Mouse (Mus musculus) gastrocnemius, postnatal 14 days (tissue): ENCODE measurements at regions not wholly inside any gene's neighbourhood (a gene's known extent, or its start where the extent isn't known, plus 50 kb on each side); places are given as distances from the start of the nearest gene placed in this dataset.

ENCODE experiments used
- DNase-seq: peaks from one replicate; pipeline ENCODE4 v3.0.0; 2021; ENCODE audit warnings: mixed read lengths
- intact Hi-C: fragments of 180-260 bp; cut with DNase I; formaldehyde crosslinking; loops from one replicate; pipeline ENCODE4 v1.15.1; 2025; ENCODE audit warnings: low total_unique reads

DNA sequence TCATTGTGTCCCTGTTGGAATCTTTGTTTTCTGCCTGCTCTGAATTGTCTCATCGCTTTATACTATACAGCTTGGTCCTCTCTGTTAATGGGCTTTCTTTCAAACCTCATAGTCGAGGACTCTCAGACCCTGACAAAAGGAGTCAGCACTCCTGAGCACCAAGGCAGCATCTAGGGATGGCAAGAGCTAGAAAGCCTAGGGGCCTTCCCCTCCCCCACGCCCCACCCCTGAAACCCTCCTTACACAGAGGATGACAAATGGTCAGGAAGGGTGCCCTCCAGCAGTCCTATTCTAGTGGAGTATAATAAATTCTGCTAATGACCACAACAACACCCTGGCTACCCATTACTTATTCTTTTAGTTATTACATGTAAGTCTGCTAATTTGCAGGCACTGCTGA, 74.4 kb downstream of the Tbx19 start:
- no peak for DNase-seq
- intact Hi-C loops: no loop called here

DNA sequence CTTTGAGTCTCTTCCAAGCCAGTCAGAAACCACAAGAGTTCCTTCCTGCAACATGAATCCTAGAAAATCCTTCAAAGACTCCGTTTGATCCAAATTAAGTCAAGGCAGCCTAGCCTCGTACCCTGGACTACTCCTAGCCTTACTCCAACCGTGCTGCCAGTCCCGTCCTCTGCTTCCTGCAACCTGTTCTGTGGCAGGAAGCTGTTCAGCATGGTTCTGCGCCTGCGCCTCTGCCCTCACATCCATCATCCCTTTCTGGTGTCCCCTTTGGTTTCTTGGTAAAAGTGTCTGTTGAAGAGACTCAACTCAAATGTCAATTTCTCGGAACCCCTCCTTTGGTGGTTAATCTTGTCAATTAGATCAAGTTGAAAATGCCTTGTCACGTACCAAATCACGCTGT, 75.8 kb downstream of the Tbx19 start:
- DNase-seq: no peak
- intact Hi-C loops: no loop called here

DNA sequence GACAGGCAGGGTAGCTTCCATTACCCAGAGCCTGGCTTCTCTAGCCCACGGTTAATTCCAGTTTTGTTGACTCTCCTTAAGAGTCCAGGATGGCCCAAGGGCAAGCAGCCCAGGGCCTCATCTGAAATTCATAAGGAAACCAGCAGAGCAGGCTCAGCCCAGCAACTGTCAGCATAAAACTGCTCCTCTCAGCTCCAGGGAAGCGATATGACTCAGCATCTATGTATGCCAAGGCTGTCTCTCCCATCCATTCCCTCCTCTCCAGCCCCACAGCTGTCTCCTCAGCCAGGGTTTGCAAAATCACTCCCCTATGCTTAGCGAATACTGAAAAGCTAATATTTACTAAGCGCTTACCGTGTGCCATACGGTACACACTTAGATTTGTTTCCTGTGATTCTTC, 76.4 kb downstream of the Tbx19 start:
- peak; percentile 66 for DNase-seq
- intact Hi-C loops: no loop called here

DNA sequence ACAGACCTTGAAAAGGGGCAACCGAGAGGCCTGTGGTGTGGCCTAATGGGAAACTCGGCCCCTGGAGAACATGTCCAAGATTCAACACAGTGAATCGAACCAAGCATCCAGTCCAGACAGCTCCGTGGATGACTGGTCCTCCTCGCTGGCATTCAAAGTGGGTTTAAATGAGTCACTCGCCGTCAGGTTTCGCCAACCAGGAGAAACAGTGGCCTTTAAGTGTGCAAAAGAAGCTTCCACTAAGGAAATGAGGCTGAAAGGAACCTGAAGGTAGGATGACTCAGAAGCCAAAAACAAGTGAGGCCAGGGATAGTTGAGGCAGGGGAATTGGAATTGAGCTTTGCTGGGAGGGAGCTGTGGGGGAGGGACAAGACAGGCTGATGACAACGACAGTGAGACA, 80.2 kb downstream of the Tbx19 start:
- DNase-seq: no peak
- intact Hi-C loops: no loop called here

DNA sequence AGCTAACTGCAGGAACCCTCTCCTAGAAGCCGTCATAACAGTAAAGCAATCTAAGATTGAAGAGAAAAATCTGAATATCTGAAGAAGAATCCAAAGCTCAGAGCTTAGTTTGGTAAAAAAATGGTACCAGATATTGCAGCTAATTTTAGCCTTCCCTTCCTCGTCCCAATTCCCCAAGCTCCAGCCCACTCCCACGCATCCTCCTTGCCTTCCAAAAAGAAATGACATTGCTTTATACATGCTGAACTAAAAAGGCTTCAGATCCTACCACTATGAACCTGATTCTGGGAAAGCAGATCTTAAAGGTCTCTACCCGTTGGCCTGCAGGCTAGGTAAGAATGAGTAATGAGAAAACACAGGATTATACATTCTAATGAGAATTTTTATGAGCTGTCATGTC, 83.3 kb downstream of the Tbx19 start:
- intact Hi-C loops: no loop called here
- no peak for DNase-seq

DNA sequence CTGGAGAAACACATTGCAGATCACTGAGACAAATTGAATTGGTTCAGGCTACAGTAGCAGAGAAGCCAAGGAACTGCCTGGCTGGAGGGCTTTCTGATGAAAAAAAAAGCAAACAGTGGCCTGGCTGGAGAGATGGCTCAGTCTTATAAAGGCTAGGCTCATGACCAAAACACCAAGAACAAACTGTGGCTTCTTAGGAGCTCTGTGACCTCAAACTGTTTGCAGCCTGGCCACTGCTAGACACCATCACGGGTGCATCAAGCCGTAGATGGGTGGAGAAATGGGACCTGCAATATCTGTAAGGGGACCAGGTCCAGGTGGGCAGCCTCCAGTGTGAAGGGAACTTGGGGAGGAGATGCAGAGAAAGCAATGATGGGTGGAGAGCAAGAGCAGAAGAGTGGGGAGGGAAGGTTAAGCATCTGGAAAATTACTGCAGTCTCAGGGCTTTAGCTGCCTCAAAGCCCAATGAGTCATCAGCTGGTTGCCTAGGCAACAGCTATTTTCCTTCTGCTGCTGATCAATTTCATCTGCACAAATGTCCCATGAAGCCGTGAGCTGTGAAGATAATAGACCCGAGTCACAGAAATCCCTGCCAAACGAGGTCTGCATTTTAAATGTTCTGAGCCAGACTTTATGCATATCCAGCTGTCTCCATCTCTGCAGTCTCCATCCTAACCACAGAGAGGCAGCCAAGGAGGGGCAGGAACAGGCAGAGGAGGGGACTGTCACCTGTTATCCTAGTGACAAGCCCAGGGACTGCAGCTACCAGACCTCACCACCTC, 85.1 kb downstream of the Tbx19 start:
- DNase-seq: peak; percentile 49
- intact Hi-C loops: no loop called here

DNA sequence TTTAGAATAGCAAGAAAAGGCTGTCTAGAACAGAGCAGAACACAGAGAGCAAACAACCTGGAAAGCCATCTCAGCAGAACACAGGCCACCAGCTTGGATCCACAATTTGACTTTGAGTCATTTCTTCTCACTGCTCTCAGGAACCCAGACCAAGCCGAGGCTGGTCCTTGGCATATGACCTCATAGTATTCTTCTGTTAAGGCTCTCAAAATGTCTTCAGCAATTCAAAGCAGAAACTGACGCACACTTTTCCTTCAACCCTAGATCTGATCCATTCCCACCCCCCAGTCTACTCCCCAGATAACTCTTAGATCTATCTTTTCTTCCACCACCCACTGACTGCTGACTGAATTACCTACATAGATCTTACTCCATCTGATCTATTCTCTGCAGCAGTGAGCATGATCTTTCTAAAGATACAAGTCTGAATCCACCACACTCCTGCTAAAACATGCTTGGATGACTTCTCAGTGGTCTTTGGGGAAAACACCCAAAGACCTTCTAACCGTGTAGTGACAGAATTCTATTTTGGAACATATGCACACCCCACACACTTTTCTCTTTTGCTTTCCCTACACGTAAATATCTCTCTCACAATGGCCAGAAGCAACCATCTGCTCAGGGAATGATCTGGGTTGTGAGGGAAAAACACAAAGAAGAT, 88.6 kb downstream of the Tbx19 start:
- DNase-seq: no peak
- intact Hi-C loops: no loop called here

DNA sequence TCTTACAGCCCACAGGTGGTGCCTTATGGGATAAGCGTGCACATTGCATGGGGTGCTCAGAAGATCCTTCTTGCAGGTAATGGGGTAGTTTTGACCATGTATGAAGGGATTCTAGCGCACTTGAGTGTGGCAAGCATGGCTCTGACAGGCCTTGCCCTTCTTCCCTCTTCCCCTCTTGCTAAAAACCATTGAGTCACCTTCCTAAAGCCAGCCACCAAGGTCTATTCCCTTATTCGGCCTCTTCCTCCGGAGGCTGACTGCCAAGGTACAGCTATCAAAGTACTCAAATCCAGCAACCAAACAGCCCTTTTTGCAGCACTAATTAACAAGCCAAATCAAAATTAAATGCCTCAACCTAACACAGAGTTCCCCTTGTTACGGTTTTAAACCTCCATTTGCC, 95.6 kb downstream of the Tbx19 start:
- intact Hi-C loops: no loop called here
- DNase-seq: no peak

DNA sequence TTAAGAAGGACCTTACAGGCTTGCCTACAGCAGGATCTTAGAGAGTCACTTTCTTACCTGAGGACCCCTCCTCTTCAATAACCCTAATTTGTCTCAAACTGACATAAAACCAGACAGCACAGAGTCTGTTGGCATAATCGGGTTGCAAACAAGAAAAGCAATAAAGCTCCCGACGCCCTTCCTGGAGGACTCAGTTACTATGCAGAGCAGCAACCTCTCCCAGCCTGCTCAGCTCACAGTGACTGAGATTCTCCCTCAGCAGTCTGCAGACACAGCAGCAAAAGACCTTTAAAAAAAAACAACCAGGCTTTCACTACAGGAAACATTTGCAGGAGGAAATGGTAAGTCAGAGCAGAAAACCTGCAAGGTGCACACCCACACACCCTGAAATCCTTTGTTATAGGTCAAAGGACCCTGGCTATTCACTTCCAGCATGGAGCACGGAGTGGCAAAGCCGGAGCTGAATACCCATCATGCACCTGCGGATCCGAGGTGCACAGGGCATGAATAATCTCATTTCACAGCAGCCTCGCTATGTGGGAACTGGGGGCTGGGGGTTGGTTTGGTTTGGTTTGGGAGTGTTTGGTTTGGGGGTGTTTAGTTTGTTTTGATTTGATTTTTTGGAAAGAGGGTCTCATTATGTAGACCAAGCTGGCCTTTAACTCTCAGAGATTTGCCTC, 97.6 kb downstream of the Tbx19 start:
- intact Hi-C loops: no loop called here
- DNase-seq: no peak

DNA sequence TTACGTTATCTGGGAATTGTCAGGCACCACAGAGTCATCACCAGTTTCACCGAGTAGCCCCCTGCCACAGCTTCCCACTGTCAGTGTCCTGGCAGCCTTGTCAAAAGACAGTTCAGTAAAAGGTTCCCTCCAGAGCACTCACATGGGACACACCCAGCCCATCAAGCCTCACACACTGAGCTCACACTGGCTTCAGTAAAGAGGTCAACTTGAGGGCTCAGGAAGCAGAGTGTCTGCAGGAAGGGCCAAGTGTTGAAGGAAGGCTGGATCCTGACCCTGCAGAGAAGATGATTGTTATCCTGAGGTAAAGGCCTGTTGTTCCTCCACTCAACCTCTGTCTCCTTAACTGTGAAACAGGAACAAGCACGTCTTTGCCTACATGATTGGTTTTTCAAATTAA, 99.2 kb downstream of the Tbx19 start:
- intact Hi-C loops: no loop called here
- no peak for DNase-seq

DNA sequence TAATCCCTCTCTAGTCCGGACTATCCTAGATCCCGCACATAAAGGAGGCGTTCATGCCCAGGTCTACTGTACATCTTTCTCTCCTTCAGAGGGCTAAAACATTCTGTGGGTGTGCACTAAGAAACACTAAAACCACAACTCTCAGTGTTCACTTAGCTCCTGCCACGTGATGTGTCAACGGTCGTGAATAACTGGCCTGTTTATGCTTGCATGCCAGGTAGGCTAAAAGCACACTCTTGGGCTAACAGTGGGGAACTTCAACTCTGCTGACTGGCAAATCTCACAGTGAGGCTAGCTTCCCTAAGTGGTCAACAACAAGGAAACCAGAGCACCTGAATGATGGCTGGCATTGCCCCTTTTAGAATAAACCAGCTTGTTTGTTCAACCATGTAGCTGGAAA, 106.3 kb downstream of the Tbx19 start:
- DNase-seq: no peak
- intact Hi-C loops: no loop called here

DNA sequence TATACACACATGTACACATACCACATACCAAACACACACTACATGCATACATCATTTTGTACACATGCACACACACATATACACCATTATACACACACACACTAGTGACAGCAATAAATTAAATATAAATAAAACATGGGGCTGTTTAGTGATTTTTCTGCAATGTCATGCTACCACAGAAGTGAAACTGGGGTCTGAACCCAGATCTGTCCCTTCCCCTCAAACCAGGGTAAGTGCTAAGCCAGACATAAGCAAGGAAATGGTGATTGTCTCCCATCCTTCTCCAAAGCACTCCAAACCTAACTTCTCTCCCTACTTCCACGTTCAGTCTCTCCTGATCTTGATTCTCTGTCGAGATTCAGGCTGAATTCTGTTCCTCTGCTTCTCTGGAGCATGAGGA, 109.3 kb downstream of the Tbx19 start:
- DNase-seq: no peak
- intact Hi-C loops: no loop called here

DNA sequence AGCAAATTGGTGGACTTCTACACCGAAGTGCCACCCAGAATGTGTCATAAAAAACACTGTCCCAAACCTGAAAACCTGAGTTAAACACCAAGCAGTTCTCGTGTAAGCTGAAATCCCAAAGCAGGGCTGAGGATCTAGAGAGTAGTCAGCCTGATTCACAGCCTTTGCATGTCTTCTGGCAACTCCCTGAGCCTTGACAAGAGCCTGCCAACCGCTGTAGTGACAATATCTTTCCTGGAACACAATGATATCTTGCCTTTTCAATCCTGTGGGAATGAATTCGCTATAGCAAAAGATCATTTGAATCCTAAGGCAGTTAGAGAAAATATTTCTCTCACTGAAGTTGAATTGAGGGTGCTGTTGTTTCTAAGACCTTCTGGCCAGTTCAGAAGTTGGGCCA, 110.4 kb downstream of the Tbx19 start:
- DNase-seq: no peak
- intact Hi-C loops: no loop called here

DNA sequence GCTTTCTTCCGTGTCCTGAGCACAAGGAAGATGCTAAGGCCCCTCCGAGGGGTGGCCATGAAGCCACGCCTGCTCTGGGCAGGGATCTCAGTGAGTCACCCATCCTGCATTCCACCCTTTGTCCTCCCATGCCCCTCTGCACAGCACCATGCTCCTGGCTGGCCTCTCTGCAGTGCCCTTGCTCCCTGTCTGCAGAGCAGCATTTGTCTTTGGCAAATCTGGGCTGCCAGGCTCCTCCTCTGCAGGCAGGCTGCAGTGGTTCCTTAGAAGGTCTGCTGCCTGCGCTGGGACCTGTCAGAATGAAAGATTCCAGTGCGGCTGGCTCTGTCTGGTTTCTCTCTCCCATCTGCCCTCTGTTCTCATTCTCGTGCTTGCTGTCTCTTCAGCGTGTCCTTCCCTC, 111.3 kb upstream of the Xcl1 start:
- intact Hi-C loops: loop anchor here (10.0 kb wide), 1 partner anchor 682 kb away; no protein-coding TSS in a partner anchor

DNA sequence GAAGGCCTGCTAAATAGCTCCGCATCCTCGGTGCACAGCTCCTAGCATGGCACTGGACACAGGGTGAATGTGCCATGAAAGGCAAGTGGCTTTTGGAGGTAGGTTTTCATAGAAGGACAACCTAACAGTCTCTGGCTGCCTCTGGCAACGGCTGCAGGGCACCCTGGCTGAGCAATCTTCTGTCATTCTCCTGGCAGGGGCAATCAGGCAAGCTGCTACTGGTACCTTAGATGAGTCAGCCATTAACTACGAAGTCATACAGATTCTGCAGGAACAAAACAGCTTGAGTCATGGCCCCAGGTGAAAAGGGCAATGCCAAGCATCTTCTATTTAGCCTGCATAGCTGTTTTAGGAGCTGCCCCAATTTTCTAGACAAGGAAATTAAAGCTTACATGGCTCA, 110.7 kb upstream of the Xcl1 start:
- intact Hi-C loops: loop anchor here (10.0 kb wide), 1 partner anchor 681 kb away; no protein-coding TSS in a partner anchor

More for the DNA sequence above, 111.3 kb upstream of the Xcl1 start:
- DNase-seq: peak; percentile 49

DNA sequence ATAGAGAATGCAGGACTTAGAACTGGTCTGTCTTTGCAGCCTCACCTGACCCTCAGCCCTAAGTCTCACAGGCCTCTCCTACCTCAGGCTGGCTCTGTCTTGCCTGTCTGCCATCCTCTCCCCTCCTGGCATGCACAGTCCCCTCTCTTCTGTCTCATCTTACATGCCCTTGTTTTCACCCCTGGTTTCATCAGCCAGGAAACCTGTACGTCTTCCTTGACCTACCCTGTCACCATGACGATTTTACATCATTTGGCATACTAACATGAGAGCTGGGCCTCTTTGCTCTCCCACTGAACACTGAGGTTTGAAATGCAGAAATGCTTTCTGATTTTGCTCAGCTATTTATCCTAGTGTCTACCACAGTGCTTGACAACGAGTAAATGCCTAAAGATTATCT, 108.0 kb upstream of the Xcl1 start:
- DNase-seq: no peak
- intact Hi-C loops: loop anchor here (10.0 kb wide), 1 partner anchor 679 kb away; no protein-coding TSS in a partner anchor

More for the DNA sequence above, 110.7 kb upstream of the Xcl1 start:
- no peak for DNase-seq

DNA sequence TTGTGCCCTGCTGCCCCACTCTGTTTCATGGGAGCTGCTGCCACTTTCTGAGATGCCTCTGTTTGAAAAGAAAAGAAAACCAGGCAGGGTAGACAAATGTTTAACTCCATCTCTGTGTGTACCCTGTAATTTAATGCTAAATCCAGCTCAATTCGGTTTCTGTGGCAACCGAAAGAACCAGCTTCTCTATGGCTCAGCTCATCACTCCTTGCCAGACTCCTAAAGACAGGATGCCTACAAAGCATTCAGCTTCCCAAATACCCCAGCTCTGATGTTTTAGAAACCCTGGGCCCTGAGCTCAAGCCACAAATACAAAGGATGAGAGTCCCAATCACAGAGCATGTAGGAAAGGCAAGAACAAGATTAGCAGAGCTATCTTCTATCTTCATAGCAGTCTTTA, 106.8 kb upstream of the Xcl1 start:
- DNase-seq: no peak
- intact Hi-C loops: loop anchor here (10.0 kb wide), 1 partner anchor 677 kb away; no protein-coding TSS in a partner anchor

DNA sequence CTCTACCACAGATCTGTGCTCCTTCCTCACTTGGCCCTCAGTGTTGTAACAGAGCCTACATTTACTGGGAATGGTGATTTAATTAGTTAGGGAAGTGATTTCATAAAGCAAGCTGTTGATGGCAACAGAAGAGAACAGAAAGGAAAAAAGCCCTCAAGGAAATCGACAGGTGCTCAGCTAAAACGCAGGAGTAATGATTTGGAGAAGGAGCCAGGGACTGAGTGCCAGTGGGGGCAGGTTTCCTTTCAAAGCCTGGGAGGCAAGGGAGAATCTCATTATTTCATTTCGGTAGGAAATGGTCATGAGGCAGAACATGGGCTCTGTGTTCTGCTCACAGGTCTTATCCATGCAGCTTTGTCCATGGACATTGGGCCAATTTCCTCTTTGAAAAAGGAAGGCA, 101.3 kb upstream of the Xcl1 start:
- DNase-seq: no peak
- intact Hi-C loops: loop anchor here (5.0 kb wide), 1 partner anchor 719 kb away; no protein-coding TSS in a partner anchor

DNA sequence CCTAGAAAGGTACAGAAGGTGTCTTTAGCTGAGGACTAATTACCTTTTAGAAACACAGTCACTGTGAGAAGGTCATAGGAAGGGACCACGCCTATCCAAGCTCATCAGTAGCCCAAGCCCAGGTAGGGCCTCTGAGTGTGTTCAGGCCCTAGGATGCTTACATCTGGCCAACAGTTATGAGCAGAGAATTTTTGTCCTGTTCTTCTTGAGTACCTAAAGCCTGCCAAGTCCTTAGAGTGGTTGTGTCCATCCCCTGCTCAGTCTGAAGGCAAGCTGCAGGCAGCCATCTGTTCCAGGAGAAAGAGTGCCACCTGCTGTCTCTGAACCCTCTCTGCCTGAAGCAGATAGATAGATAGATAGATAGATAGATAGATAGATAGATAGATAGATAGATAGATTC, 100.3 kb upstream of the Xcl1 start:
- intact Hi-C loops: loop anchor here (5.0 kb wide), 1 partner anchor 718 kb away; no protein-coding TSS in a partner anchor
- peak; percentile 33 for DNase-seq

DNA sequence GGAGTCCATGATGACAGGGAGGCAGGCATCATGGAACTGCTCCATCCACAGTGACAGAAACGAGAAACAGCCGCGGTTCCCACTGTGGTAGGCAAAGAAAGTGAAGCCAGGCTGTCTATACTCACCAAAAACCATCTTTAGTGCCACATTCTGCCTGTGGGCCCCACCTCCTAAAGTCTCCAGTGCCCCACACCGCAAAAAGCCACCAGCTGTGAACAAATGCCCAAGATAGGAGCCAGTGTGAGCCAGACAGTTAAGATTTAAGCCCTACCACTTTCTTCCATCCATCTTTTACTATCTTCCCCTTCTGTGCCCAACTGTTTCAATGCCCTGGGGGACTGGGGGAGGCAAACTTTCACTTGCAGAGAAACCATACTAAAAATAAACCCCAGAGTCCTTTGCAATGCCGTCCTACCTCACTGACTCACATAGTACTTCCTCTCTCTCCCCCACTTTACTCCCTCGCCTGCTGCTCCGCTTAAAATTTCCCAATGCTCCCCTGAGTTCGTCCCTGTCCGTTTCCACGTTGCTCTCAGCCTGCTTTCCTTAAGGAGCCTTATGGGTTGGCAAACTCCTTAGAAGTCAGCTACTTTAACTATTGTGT, 85.7 kb upstream of the Xcl1 start:
- intact Hi-C loops: no loop called here
- DNase-seq: no peak
